Mouse (Mus musculus): ENCODE data around the gene Gpr157. TPM values are rescaled to one million over a fixed set of nuclear protein-coding genes. Genes with fewer than 3 reads are reported as not detected.
A peak's percentile ranks its signal among the peaks of the same experiment; 100 is the strongest.

Gene Gpr157
- total and polyA plus RNA-seq, 2 experiments from 2014 or later, result 0.74 to 5.4 TPM

DNA sequence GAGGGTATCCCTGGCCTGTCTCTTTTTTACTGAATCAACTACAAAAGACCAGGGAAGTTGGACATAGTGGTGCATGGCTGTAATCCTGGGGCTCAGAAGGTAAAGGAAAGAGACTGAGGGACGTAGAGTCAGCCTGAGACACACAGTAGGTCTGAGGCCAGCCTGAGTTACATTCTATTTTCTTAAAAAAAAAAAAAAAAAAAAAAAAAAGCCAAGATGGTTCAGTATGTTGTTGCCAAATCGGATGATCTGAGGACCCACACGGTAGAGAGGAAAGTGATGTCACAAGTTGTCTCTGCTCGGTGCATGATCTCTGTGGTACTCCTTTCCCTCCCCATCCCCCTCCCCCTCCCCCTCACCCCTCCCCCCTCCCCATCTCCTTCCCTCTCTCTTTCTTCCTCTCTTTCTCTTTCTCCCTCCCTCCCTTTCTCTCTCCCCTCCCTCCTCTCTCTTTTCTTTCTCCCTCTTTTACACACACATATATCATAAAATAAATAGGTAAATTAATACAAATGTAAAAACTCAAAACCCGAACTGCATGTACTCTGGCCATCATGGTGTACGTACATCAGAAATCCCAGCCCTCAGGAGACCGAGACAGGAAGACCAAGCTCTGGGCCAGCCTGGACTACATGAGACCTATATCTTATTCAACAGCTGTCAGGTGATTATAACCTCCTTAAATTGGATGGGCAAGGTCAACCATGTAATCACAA, 50.4 kb downstream of the Gpr157 start:
- Histone ChIP-seq H3K27me3 (ENCODE audit: insufficient read depth, low read length) (no peaks in the 10 kb centered on the region), H3K4me1 (ENCODE audit: insufficient read depth, low read length) (no peaks in the 10 kb centered on the region), H3K9me3 (ENCODE audit: low read length) (no peaks in the 10 kb centered on the region), H3K9ac (replicated peaks; ENCODE audit: low read length) (no peak overlapping the region), H3K4me2 (ENCODE audit: low read depth, low read length) (0 out of 2 replicates have a peak overlapping the region, but pooled peaks have one; percentile 43), H3K27ac (no peak overlapping the region), H3K4me3 (ENCODE audit: low read length) (no peak overlapping the region), H3K36me3 (ENCODE audit: insufficient read depth, low read length) (no peaks in the 10 kb centered on the region)
- peak; percentile 11; the same call in 1 of the 2 replicates for ATAC-seq
- TF ChIP-seq CTCF (IDR thresholded peaks at IDR 0.05; ENCODE audit: low read depth), result no peak
- 76% methylated on average over 7 of the region's 7 CpGs for WGBS
- DNase-seq (ENCODE audit: low spot score), result no peak

DNA sequence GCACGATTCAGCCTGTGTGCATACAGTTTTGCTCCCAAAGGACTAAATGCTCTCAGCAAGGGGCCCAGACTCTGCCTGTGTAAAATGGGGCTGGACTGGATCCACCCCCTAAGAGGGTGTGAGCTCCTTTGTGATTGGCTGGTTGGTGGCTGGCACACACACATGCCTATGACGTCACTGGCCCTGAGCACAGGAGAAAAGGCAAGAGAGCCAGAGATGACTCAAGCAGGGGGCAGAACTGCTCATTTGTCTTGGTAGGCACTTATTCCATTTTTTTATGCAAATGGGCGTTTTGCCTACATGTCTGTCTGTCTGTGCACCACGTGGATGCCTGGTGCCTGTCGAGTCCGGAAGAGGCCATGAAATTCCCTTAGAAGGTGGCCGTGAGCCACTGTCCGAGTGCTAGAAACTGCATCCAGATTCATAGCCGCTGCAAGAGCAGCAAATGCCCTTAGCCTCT, 50.9 kb downstream of the Gpr157 start:
- no peaks in the 10 kb centered on the region for H3K9me3 ChIP-seq (ENCODE audit: low read length)
- H3K9ac ChIP-seq (replicated peaks; ENCODE audit: low read length), result peak overlapping the region; percentile 25; the same call in 1 of the 2 replicates
- H3K27ac ChIP-seq, result peak overlapping the region; percentile 52; the same call in 1 of the 2 replicates
- ATAC-seq (peak; percentile 88), DNase-seq (ENCODE audit: low spot score) (peak; percentile 87)
- H3K27me3 ChIP-seq (ENCODE audit: insufficient read depth, low read length), result no peaks in the 10 kb centered on the region
- H3K4me1 ChIP-seq (ENCODE audit: insufficient read depth, low read length), result no peaks in the 10 kb centered on the region
- H3K4me2 ChIP-seq (ENCODE audit: low read depth, low read length), result peak overlapping the region; percentile 43
- peak overlapping the region; percentile 11 for H3K4me3 ChIP-seq (ENCODE audit: low read length)
- no peak for TF ChIP-seq CTCF (IDR thresholded peaks at IDR 0.05; ENCODE audit: low read depth)
- WGBS, result 25% methylated on average over 9 of the region's 9 CpGs
- no peaks in the 10 kb centered on the region for H3K36me3 ChIP-seq (ENCODE audit: insufficient read depth, low read length)

DNA sequence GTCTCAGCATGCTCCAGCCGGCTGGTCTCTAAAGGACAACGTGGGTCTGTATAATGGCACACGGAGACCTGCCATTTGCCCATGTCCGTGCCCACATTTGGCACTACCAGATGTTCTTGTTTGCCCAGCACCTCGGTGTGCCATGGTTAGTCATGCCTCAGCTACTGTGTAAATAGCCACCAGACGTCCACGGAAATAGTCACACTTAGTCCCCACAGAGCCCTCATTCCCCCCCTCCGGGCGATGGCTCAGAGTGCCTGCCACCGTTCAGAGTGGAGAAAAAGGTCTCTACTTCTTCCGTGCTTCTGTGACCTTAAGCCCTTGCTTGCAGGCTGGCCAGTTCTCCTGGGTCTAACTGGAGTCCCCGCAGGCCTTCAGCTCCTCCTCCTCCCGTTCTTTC, 51.9 kb downstream of the Gpr157 start:
- Histone ChIP-seq H3K9me3 (ENCODE audit: low read length) (no peaks in the 10 kb centered on the region), H3K27me3 (ENCODE audit: insufficient read depth, low read length) (no peaks in the 10 kb centered on the region), H3K4me3 (ENCODE audit: low read length) (no peak overlapping the region), H3K4me1 (ENCODE audit: insufficient read depth, low read length) (no peaks in the 10 kb centered on the region), H3K4me2 (ENCODE audit: low read depth, low read length) (no peak overlapping the region), H3K27ac (no peak overlapping the region), H3K9ac (replicated peaks; ENCODE audit: low read length) (no peak overlapping the region), H3K36me3 (ENCODE audit: insufficient read depth, low read length) (no peaks in the 10 kb centered on the region)
- ATAC-seq (no peak), DNase-seq (ENCODE audit: low spot score) (no peak)
- 64% methylated on average over 13 of the region's 13 CpGs for WGBS
- TF ChIP-seq CTCF (IDR thresholded peaks at IDR 0.05; ENCODE audit: low read depth), result no peak

DNA sequence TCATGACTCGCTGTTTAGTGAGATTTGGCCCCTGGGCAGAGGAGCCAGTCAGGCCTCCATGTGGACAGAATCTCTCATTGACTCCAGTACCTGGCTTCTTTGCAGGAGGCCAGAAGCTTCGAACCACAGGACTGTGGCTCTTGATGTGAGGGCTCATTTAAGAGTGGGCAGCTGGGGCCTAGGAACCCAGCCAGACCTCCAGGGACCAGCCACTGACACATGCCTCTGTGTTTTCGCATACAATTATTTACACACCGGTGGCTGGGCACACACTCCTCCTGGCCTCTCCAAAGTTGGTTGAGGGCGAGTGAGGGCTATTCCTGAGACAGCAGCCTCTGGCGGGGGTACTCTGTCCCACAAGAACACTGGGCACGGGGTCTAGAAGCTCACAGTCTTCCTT, 53.2 kb downstream of the Gpr157 start:
- Histone ChIP-seq H3K27me3 (ENCODE audit: insufficient read depth, low read length) (no peaks in the 10 kb centered on the region), H3K9me3 (ENCODE audit: low read length) (no peaks in the 10 kb centered on the region), H3K4me3 (ENCODE audit: low read length) (no peak overlapping the region), H3K4me2 (ENCODE audit: low read depth, low read length) (no peak overlapping the region), H3K36me3 (ENCODE audit: insufficient read depth, low read length) (no peaks in the 10 kb centered on the region), H3K9ac (replicated peaks; ENCODE audit: low read length) (no peak overlapping the region), H3K27ac (no peak overlapping the region), H3K4me1 (ENCODE audit: insufficient read depth, low read length) (no peaks in the 10 kb centered on the region)
- ATAC-seq (no peak), DNase-seq (ENCODE audit: low spot score) (no peak)
- no peak for TF ChIP-seq CTCF (IDR thresholded peaks at IDR 0.05; ENCODE audit: low read depth)
- 45% methylated on average over 7 of the region's 7 CpGs for WGBS

DNA sequence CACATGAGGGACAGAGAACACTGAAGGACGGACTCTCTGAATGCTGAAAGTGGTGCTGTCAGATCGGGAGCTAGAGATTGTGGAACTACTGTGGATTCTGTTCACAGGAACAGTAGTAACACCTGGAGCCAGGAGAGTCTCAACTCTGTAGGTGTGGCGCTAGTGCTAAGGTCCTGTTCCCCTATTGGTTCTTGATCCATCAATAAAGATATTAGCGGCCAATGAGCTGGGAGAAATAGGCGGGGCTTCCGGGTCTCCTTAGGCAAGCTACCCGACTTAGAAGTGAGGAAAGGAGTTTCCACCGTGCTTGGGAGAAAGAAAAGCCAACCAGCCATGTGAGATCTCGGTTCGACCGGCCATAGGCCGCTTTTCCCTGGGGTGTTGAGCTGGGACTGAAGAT, 57.1 kb downstream of the Gpr157 start:
- ATAC-seq, result no peak
- no peak overlapping the region for H3K4me3 ChIP-seq (ENCODE audit: low read length)
- H3K9ac ChIP-seq (replicated peaks; ENCODE audit: low read length), result no peak overlapping the region
- H3K36me3 ChIP-seq (ENCODE audit: insufficient read depth, low read length), result no peaks in the 10 kb centered on the region
- H3K27me3 ChIP-seq (ENCODE audit: insufficient read depth, low read length), result no peaks in the 10 kb centered on the region
- WGBS, result 28% methylated on average over 12 of the region's 12 CpGs
- no peak for TF ChIP-seq CTCF (IDR thresholded peaks at IDR 0.05; ENCODE audit: low read depth)
- no peaks in the 10 kb centered on the region for H3K4me1 ChIP-seq (ENCODE audit: insufficient read depth, low read length)
- H3K4me2 ChIP-seq (ENCODE audit: low read depth, low read length), result no peak overlapping the region
- DNase-seq (ENCODE audit: low spot score), result no peak
- no peaks in the 10 kb centered on the region for H3K9me3 ChIP-seq (ENCODE audit: low read length)
- H3K27ac ChIP-seq, result no peak overlapping the region

DNA sequence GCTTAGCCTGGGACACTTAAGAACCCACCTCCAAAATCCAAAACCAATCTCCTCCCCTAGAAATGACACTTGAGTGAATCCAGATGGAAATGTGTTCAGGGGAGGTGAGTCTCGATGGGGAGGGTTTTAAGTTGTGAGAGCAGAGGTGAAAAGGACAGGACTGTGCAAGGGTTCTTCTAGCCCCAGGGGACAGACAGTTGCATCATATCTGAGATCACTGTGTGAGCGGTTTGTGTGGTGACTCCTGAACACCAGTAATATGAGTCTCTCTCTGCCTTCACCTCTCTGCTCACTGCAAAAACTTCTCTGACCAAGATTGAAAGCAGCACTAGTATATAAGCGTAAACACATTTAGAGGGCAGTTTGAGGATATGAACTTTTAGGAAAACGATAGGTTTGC, 59.1 kb downstream of the Gpr157 start:
- ATAC-seq (no peak), DNase-seq (ENCODE audit: low spot score) (no peak)
- no peak overlapping the region for H3K4me3 ChIP-seq (ENCODE audit: low read length)
- no peaks in the 10 kb centered on the region for H3K4me1 ChIP-seq (ENCODE audit: insufficient read depth, low read length)
- no peak overlapping the region for H3K9ac ChIP-seq (replicated peaks; ENCODE audit: low read length)
- no peak overlapping the region for H3K4me2 ChIP-seq (ENCODE audit: low read depth, low read length)
- H3K27ac ChIP-seq, result no peak overlapping the region
- H3K27me3 ChIP-seq (ENCODE audit: insufficient read depth, low read length), result no peaks in the 10 kb centered on the region
- WGBS, result 86% methylated on average over 4 of the region's 4 CpGs
- TF ChIP-seq CTCF (IDR thresholded peaks at IDR 0.05; ENCODE audit: low read depth), result no peak
- no peaks in the 10 kb centered on the region for H3K9me3 ChIP-seq (ENCODE audit: low read length)
- H3K36me3 ChIP-seq (ENCODE audit: insufficient read depth, low read length), result no peaks in the 10 kb centered on the region

DNA sequence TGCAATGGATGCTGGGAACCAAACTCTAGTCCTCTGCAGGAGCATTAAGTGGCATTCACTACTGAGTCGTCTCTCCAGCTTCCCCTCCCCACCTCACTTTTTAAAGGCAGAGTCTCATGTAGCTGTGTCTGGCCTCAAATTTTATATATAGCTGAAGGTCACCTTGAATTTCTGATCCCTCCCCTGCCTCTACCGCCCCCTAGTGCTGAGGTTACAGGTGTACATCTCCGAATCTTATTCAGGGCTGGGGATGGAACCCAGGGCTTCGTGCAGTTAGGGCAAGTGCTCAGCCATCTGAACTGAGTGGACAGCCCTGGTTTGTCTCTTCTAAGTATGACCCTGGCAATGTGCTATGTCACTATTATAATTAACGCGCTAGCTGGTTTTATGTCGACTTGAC, 63.9 kb downstream of the Gpr157 start:
- no peak overlapping the region for H3K27ac ChIP-seq
- H3K4me1 ChIP-seq (ENCODE audit: insufficient read depth, low read length), result no peaks in the 10 kb centered on the region
- H3K36me3 ChIP-seq (ENCODE audit: insufficient read depth, low read length), result no peaks in the 10 kb centered on the region
- ATAC-seq (no peak), DNase-seq (ENCODE audit: low spot score) (no peak)
- H3K4me2 ChIP-seq (ENCODE audit: low read depth, low read length), result no peak overlapping the region
- H3K27me3 ChIP-seq (ENCODE audit: insufficient read depth, low read length), result no peaks in the 10 kb centered on the region
- H3K4me3 ChIP-seq (ENCODE audit: low read length), result no peak overlapping the region
- whole genome bisulfite sequencing, result 82% methylated on average over 7 of the region's 7 CpGs
- H3K9me3 ChIP-seq (ENCODE audit: low read length), result no peaks in the 10 kb centered on the region
- TF ChIP-seq CTCF (IDR thresholded peaks at IDR 0.05; ENCODE audit: low read depth), result no peak
- H3K9ac ChIP-seq (replicated peaks; ENCODE audit: low read length), result no peak overlapping the region
